Mouse (Mus musculus) neural tube, embryonic 14.5 days (tissue): Measurements from ENCODE around the gene Thnsl1. TPM values are rescaled to one million over a fixed set of nuclear protein-coding genes. Genes with fewer than 3 reads are reported as not detected.

ENCODE experiments used
- ATAC-seq: fragments of 200-750 bp; cut with Nextera tagmentation; 2 replicates; pipeline ENCODE4 v1.8.0; 2017; ENCODE audit warnings: low read depth, mild to moderate bottlenecking, moderate TSS enrichment, moderate library complexity
- H3K27ac ChIP-seq: fragments of 300-500 bp; sonication (generic); 2 replicates; pipeline ENCODE4 v1.5.1; 2014; ENCODE audit warnings: low read depth, mild to moderate bottlenecking, control low read depth, low read length, moderate library complexity, mixed read lengths
- H3K27me3 ChIP-seq: fragments of 300-500 bp; sonication (generic); 2 replicates; pipeline ENCODE4 v1.6.1; 2014; ENCODE audit warnings: low read length; ENCODE audit not compliant: control insufficient read depth, insufficient read depth
- H3K36me3 ChIP-seq: fragments of 300-500 bp; sonication (generic); 2 replicates; pipeline ENCODE4 v1.6.1; 2014; ENCODE audit warnings: low read length, mixed read lengths; ENCODE audit not compliant: control insufficient read depth, insufficient read depth
- H3K4me1 ChIP-seq: fragments of 300-500 bp; sonication (generic); 2 replicates; pipeline ENCODE4 v1.6.1; 2014; ENCODE audit warnings: low read length; ENCODE audit not compliant: control insufficient read depth, insufficient read depth
- H3K4me2 ChIP-seq: fragments of 300-500 bp; sonication (generic); 2 replicates; pipeline ENCODE4 v1.6.1; 2014; ENCODE audit warnings: mild to moderate bottlenecking, low read depth, low read length, control low read depth
- H3K4me3 ChIP-seq: fragments of 300-500 bp; sonication (generic); 2 replicates; pipeline ENCODE4 v1.5.1; 2014; ENCODE audit warnings: low read depth, low read length, control low read depth, mixed read lengths
- H3K9ac ChIP-seq: fragments of 300-500 bp; sonication (generic); replicated peaks from 2 replicates; pipeline ENCODE4 v1.6.1; 2014; ENCODE audit warnings: low read depth, mild to moderate bottlenecking, control low read depth, low read length, mixed read lengths
- H3K9me3 ChIP-seq: fragments of 300-500 bp; sonication (generic); 2 replicates; pipeline ENCODE4 v1.6.1; 2016; ENCODE audit warnings: low read length; ENCODE audit not compliant: control insufficient read depth
- WGBS: fragments of 180-500 bp; shearing (Covaris S2); extraction: QIAGEN DNeasy Blood & Tissue Kit; methylation state at CpG from one replicate; pipeline ENCODE4 v1.1.7; 2014; 5-methylcytosine and 5-hydroxymethylcytosine counted together
- polyA plus RNA-seq: library from polyadenylated mRNA; unstranded; fragments of >200 nt; fragmentation: Nextera tagmentation; extraction: Ambion mirVana; gene quantifications from 2 replicates; pipeline ENCODE4 v1.2.1, GENCODE M21; 2014

The Thnsl1 gene
- 21.3 and 24.8 TPM in 2 replicates for polyA plus RNA-seq

GRCm38 (mm10) chr2:21204912-21205830 lies at the start of gene Thnsl1, which contains the start of gene Enkur:
Gene Thnsl1 (plus strand): TSS chr2:21205724.
Gene Enkur (minus strand): TSS chr2:21205365.
- H3K9ac ChIP-seq: peak within 1 kb of the TSS; percentile 70
- peak; percentile 98 for ATAC-seq
- H3K4me1 ChIP-seq: peaks cover 5% of the 10 kb centered on the region; the same call in 1 of the 2 replicates
- peak within 1 kb of the TSS; percentile 78 for H3K27ac ChIP-seq
- H3K27me3 ChIP-seq: no peaks in the 10 kb centered on the region
- no peaks in the 10 kb centered on the region for H3K36me3 ChIP-seq
- H3K4me2 ChIP-seq: peak within 1 kb of the TSS; percentile 60
- no peaks in the 10 kb centered on the region for H3K9me3 ChIP-seq
- whole genome bisulfite sequencing: 3% methylated on average over 43 of the region's 43 CpGs
- peak within 1 kb of the TSS; percentile 68 for H3K4me3 ChIP-seq

- ATAC-seq: no peak
- no peaks in the 10 kb centered on the region for H3K4me1 ChIP-seq
- no peaks in the 10 kb centered on the region for H3K9me3 ChIP-seq
- H3K9ac ChIP-seq: no peak overlapping the region
- H3K4me2 ChIP-seq: no peak overlapping the region
- no peak overlapping the region for H3K27ac ChIP-seq
- WGBS: 74% methylated on average over 8 of the region's 8 CpGs
- H3K27me3 ChIP-seq: no peaks in the 10 kb centered on the region
- no peaks in the 10 kb centered on the region for H3K36me3 ChIP-seq
- H3K4me3 ChIP-seq: no peak overlapping the region
Observed at GRCm38 (mm10) chr2:21164296-21164695, 41.2 kb upstream of the Thnsl1 start.

- H3K36me3 ChIP-seq: no peaks in the 10 kb centered on the region
- H3K27ac ChIP-seq: no peak overlapping the region
- H3K27me3 ChIP-seq: no peaks in the 10 kb centered on the region
- no peak overlapping the region for H3K9ac ChIP-seq
- no peak overlapping the region for H3K4me2 ChIP-seq
- WGBS: 96% methylated on average over 1 of the region's 1 CpGs
- no peaks in the 10 kb centered on the region for H3K9me3 ChIP-seq
- no peaks in the 10 kb centered on the region for H3K4me1 ChIP-seq
- no peak for ATAC-seq
- no peak overlapping the region for H3K4me3 ChIP-seq
Observed at GRCm38 (mm10) chr2:21167916-21168315, 37.6 kb upstream of the Thnsl1 start.

GRCm38 (mm10) chr2:21172797-21173196 lies 32.7 kb upstream of the Thnsl1 start:
- H3K27me3 ChIP-seq: no peaks in the 10 kb centered on the region
- H3K27ac ChIP-seq: no peak overlapping the region
- no peaks in the 10 kb centered on the region for H3K4me1 ChIP-seq
- H3K9ac ChIP-seq: no peak overlapping the region
- H3K4me2 ChIP-seq: no peak overlapping the region
- no peaks in the 10 kb centered on the region for H3K36me3 ChIP-seq
- H3K4me3 ChIP-seq: no peak overlapping the region
- no peaks in the 10 kb centered on the region for H3K9me3 ChIP-seq
- 93% methylated on average over 3 of the region's 3 CpGs for WGBS
- ATAC-seq: no peak

- H3K9me3 ChIP-seq: no peaks in the 10 kb centered on the region
- no peak overlapping the region for H3K9ac ChIP-seq
- H3K36me3 ChIP-seq: no peaks in the 10 kb centered on the region
- no peak overlapping the region for H3K4me3 ChIP-seq
- no peak for ATAC-seq
- no peaks in the 10 kb centered on the region for H3K27me3 ChIP-seq
- no peak overlapping the region for H3K4me2 ChIP-seq
- WGBS: 97% methylated on average over 5 of the region's 5 CpGs
- no peak overlapping the region for H3K27ac ChIP-seq
- H3K4me1 ChIP-seq: no peaks in the 10 kb centered on the region
Observed at GRCm38 (mm10) chr2:21179136-21179535, 26.4 kb upstream of the Thnsl1 start.

GRCm38 (mm10) chr2:21182811-21183210 lies 22.7 kb upstream of the Thnsl1 start:
- 100% methylated on average over 1 of the region's 1 CpGs for WGBS
- no peaks in the 10 kb centered on the region for H3K27me3 ChIP-seq
- H3K4me2 ChIP-seq: no peak overlapping the region
- H3K4me1 ChIP-seq: no peaks in the 10 kb centered on the region
- H3K36me3 ChIP-seq: no peaks in the 10 kb centered on the region
- H3K27ac ChIP-seq: no peak overlapping the region
- H3K4me3 ChIP-seq: no peak overlapping the region
- ATAC-seq: no peak
- no peak overlapping the region for H3K9ac ChIP-seq
- no peaks in the 10 kb centered on the region for H3K9me3 ChIP-seq

- no peaks in the 10 kb centered on the region for H3K9me3 ChIP-seq
- no peak for ATAC-seq
Observed at GRCm38 (mm10) chr2:21187576-21187975, 17.9 kb upstream of the Thnsl1 start.

GRCm38 (mm10) chr2:21188610-21189009 lies 16.9 kb upstream of the Thnsl1 start:
- H3K4me3 ChIP-seq: no peak overlapping the region
- H3K4me1 ChIP-seq: no peaks in the 10 kb centered on the region
- no peak overlapping the region for H3K9ac ChIP-seq
- no peaks in the 10 kb centered on the region for H3K36me3 ChIP-seq
- no peak overlapping the region for H3K27ac ChIP-seq
- ATAC-seq: no peak
- H3K4me2 ChIP-seq: no peak overlapping the region
- no peaks in the 10 kb centered on the region for H3K9me3 ChIP-seq
- no peaks in the 10 kb centered on the region for H3K27me3 ChIP-seq
- 55% methylated on average over 4 of the region's 4 CpGs for WGBS

More at GRCm38 (mm10) chr2:21187576-21187975, 17.9 kb upstream of the Thnsl1 start:
- H3K27me3 ChIP-seq: no peaks in the 10 kb centered on the region
- no peak overlapping the region for H3K27ac ChIP-seq
- no peak overlapping the region for H3K9ac ChIP-seq
- no peaks in the 10 kb centered on the region for H3K36me3 ChIP-seq
- no peaks in the 10 kb centered on the region for H3K4me1 ChIP-seq
- no peak overlapping the region for H3K4me2 ChIP-seq
- 61% methylated on average over 7 of the region's 7 CpGs for WGBS
- H3K4me3 ChIP-seq: no peak overlapping the region

GRCm38 (mm10) chr2:21191232-21191631 lies 14.3 kb upstream of the Thnsl1 start:
- Histone ChIP-seq H3K36me3 (no peaks in the 10 kb centered on the region), H3K27me3 (no peaks in the 10 kb centered on the region), H3K4me3 (no peak overlapping the region), H3K4me1 (no peaks in the 10 kb centered on the region), H3K9me3 (no peaks in the 10 kb centered on the region), H3K27ac (no peak overlapping the region), H3K4me2 (no peak overlapping the region), H3K9ac (no peak overlapping the region)
- WGBS: 86% methylated on average over 1 of the region's 1 CpGs
- ATAC-seq: no peak
